Mouse (Mus musculus) brain, embryonic 14.5 days (tissue): Measurements from ENCODE around the gene Wdr66.

ENCODE experiments used
- CTCF ChIP-seq: fragments of 200-500 bp; IDR thresholded peaks from 2 replicates; pipeline ENCODE4 v1.5.1; 2012; ENCODE audit warnings: inconsistent platforms, mild to moderate bottlenecking, moderate library complexity, borderline replicate concordance; ENCODE audit not compliant: insufficient read depth, insufficient read length; ENCODE audit errors: extremely low read depth
- POLR2A ChIP-seq: fragments of 200-500 bp; IDR thresholded peaks from 2 replicates; pipeline ENCODE4 v1.6.1; 2012; ENCODE audit warnings: mild to moderate bottlenecking, inconsistent platforms, borderline replicate concordance; ENCODE audit not compliant: poor library complexity, insufficient read depth, insufficient read length, severe bottlenecking; ENCODE audit errors: extremely low read depth

GRCm38 (mm10) chr5:123310221-123310620 lies 58.3 kb downstream of the Wdr66 start:
- no peak for TF ChIP-seq CTCF
- TF ChIP-seq POLR2A = no peak
